Mouse (Mus musculus): ENCODE data around the gene Nfs1.
"Not testable (repeated sequence)": the region's sequence is repeated elsewhere in the genome, so short reads cannot be mapped to it uniquely, and the experiment has no call there.

Nfs1 gene

GRCm38 (mm10) chr2:156145486-156146130, 1.6 kb upstream of the Nfs1 start:
- DNase-seq (ENCODE audit: low spot score), result no peak

- no peak for DNase-seq (ENCODE audit: low spot score)
These were observed 619 bp downstream of the Nfs1 start for GRCm38 (mm10) chr2:156143367-156143766.

GRCm38 (mm10) chr2:156142820-156143219, 1.2 kb downstream of the Nfs1 start:
- DNase-seq (ENCODE audit: low spot score), result no peak

GRCm38 (mm10) chr2:156135695-156136094, 8.3 kb downstream of the Nfs1 start:
- no peak for DNase-seq (ENCODE audit: low spot score)

GRCm38 (mm10) chr2:156134161-156134560, 9.8 kb downstream of the Nfs1 start:
- DNase-seq (ENCODE audit: low spot score), result no peak

- no peak for DNase-seq (ENCODE audit: low spot score)
These were observed 17.0 kb downstream of the Nfs1 start, which contains the start of gene Gm28036 for GRCm38 (mm10) chr2:156126992-156127391. TSS of gene Gm28036 (minus strand) at chr2:156127092.

- no peak for DNase-seq (ENCODE audit: low spot score)
These were observed 20.3 kb downstream of the Nfs1 start for GRCm38 (mm10) chr2:156123731-156124130.

- no peak for DNase-seq (ENCODE audit: low spot score)
These were observed 24.4 kb downstream of the Nfs1 start for GRCm38 (mm10) chr2:156119566-156119965.

- not testable (repeated sequence) for DNase-seq (ENCODE audit: low spot score)
These were observed 31.9 kb downstream of the Nfs1 start for GRCm38 (mm10) chr2:156112080-156112423.

- DNase-seq (ENCODE audit: low spot score), result peak; percentile 80
These were observed 32.5 kb downstream of the Nfs1 start, which contains the start of the genes Cpne1 and Rbm12 for GRCm38 (mm10) chr2:156111358-156112079. TSS of gene Cpne1 (minus strand) at chr2:156111965. TSS of gene Rbm12 (minus strand) at chr2:156111978.

GRCm38 (mm10) chr2:156110627-156111357, 33.2 kb downstream of the Nfs1 start:
- no peak for DNase-seq (ENCODE audit: low spot score)

- no peak for DNase-seq (ENCODE audit: low spot score)
These were observed 52.1 kb downstream of the Nfs1 start for GRCm38 (mm10) chr2:156091926-156092325.

GRCm38 (mm10) chr2:156089799-156090198, 54.2 kb downstream of the Nfs1 start:
- no peak for DNase-seq (ENCODE audit: low spot score)

- DNase-seq (ENCODE audit: low spot score), result no peak
These were observed 56.4 kb downstream of the Nfs1 start for GRCm38 (mm10) chr2:156087391-156088110.

GRCm38 (mm10) chr2:156084541-156084940, 59.4 kb downstream of the Nfs1 start:
- DNase-seq (ENCODE audit: low spot score), result no peak

- DNase-seq (ENCODE audit: low spot score), result no peak
These were observed 63.6 kb downstream of the Nfs1 start for GRCm38 (mm10) chr2:156080391-156080790.

GRCm38 (mm10) chr2:156079674-156080073, 64.3 kb downstream of the Nfs1 start:
- DNase-seq (ENCODE audit: low spot score), result no peak

- no peak for DNase-seq (ENCODE audit: low spot score)
These were observed 64.8 kb downstream of the Nfs1 start for GRCm38 (mm10) chr2:156079183-156079560.

GRCm38 (mm10) chr2:156078421-156079182, 65.4 kb downstream of the Nfs1 start:
- DNase-seq (ENCODE audit: low spot score), result no peak

- no peak for DNase-seq (ENCODE audit: low spot score)
These were observed 66.5 kb downstream of the Nfs1 start for GRCm38 (mm10) chr2:156077461-156077860.

- DNase-seq (ENCODE audit: low spot score), result no peak
These were observed 70.3 kb downstream of the Nfs1 start for GRCm38 (mm10) chr2:156073725-156074124.
